Mouse (Mus musculus) right cerebral cortex, postnatal 4 days (tissue): Measurements from ENCODE around the gene Nos3.
A peak's percentile ranks its signal among the peaks of the same experiment; 100 is the strongest.

Source experiments
- DNase-seq: peaks from one replicate; pipeline ENCODE4 v3.0.0-alpha.2; 2022

Nos3 gene

GRCm38 (mm10) chr5:24364508-24364907 is at the start of gene Nos3:
Gene Nos3 (plus strand): TSS chr5:24364810.
- DNase-seq, result no peak

DNA sequence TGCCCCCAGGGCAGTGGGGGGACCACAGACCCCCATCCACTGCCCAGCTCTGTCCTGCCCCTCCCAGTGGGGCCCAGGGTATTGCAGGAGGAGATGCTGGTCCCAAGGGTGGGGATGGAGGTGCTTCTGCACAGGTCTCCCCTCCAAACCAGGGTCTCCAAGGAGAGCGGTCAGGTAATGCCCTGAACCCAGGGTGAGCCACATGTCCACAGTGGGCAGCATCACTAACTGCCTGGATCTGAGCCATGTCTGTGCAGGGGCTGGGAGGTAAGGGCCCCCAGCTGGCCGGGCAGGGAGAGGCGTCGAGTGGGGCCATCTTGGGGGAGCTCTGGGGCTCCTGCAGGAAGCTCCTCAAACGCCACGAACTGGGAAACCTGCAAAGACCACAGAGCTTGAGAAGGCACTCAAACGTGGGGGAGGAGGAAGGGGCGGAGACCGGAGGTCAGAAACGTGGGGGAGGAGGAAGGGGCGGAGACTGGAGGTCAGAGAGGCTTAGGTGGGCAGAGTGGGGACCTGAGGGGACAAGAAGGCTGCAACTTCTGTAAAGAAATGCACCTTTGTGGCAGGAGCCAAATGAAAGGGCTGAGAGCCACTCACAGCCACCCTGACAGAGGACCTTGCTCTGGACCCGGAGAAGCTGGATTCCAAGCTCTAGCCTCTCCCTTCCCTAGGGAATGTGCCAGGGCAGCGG is 44.7 kb upstream of the Nos3 start:
- DNase-seq, result no peak

- no peak for DNase-seq
These were observed 44.2 kb upstream of the Nos3 start for GRCm38 (mm10) chr5:24320467-24320813.

- DNase-seq, result no peak
These were observed 43.7 kb upstream of the Nos3 start for GRCm38 (mm10) chr5:24320894-24321293.

DNA sequence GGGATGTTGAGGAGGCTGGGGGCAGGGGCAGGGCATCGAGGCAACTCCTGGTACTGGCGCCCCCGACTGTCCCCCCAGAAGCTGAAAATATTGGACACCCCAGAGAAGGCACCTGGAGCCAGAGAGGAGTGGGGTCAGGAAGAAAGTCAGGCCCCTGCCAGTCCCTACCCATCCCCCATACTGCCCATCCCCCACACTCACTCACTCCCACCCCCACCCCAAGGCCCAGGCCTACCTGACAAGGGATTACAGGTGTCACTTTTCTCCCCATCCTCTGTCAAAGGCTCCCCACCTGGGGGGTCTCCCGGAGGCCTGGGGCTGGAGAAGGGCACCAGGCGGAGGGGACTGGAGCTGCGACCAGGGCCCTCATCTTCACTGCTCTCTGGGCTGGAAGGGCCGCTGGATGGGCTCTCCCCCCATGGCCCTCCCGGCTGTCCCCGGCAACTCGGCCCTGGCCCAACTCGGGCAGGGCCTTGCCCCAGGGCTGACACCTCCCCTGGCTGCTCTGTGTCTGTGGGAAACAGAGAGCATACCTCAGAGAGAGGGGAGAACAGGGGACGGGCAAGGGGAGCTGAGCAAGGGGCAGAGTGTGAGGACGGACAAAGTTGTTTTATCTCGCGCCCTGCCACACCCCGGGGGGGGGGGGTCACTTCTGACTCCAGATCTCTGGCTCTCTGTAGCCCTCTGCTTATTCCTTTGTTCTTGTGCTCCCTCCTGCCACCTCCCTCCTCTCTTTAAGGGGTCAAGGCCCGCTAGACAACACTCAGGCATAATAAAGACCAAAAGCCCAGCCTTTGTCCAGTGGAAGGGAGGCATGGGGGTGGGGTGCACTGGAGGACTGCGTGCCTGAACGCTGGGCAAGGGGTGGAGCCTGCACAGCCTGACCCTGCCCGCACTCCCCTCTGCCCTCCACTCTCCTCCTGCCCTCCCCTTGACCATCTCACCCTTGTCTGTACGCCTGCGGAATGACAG is 42.6 kb upstream of the Nos3 start:
- no peak for DNase-seq

DNA sequence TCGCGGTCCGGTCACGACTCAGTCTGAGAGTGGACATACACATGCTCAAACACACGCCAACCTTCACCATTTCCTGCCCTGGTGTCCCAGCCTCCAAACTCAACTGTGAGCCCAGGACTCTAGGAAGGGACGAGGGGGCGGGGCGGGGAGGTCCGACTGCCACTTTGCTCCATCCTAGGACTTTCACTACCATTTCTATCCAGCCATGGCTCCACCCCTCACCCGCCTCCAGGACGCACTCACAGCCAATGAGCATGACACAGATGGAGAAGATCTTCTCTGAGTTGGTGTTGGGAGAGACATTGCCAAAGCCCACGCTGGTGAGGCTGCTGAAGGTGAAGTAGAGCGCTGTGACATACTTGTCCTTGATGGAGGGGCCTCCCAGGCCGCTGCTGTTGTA is 39.4 kb upstream of the Nos3 start:
- DNase-seq, result no peak

GRCm38 (mm10) chr5:24326166-24326841 is 38.3 kb upstream of the Nos3 start:
- no peak for DNase-seq

DNA sequence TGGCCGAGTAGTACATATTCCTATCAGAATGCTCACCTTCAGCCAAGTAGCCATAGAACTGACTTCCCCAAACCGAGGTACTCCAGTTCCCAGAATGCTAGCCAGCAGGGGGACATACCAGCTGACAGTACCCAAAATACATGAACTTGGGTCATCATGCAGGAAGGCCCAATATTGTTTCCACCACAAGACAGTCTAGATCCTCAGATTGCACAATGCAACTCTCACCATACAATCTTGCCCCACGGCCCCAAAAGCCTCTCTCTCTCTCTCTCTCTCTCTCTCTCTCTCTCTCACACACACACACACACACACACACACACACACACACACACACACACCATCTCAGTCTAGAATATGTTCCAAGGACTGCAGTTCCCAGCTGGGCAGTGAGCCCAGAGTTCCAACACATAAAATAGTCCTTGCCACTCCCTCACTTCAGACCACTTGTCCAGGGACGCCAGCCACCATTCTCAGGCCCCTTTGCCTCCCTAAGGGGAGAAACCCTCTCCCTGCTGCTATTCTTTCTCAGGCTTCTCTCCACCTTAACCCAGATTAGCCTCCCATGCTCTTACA is 37.7 kb upstream of the Nos3 start:
- DNase-seq, result peak; percentile 62

DNA sequence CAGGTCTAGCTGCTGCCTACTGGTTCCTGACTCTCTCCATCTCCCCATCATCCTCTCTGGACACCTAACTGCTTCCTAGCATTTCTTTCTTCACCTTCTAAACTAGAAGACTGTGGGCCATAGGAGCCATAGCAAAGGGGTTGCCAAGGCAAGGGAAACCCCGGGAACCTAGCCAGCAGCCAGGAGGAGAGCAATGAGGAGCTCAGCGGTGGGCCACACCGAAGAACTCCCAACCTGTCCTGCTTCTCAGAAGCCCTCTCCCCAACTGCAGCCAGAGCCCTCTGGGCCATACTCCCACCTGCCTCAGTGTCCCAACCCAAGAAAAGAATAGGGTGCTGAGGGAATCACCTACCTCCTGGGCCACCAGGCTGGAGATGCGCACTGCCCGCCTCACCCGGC is 35.8 kb upstream of the Nos3 start:
- no peak for DNase-seq

DNA sequence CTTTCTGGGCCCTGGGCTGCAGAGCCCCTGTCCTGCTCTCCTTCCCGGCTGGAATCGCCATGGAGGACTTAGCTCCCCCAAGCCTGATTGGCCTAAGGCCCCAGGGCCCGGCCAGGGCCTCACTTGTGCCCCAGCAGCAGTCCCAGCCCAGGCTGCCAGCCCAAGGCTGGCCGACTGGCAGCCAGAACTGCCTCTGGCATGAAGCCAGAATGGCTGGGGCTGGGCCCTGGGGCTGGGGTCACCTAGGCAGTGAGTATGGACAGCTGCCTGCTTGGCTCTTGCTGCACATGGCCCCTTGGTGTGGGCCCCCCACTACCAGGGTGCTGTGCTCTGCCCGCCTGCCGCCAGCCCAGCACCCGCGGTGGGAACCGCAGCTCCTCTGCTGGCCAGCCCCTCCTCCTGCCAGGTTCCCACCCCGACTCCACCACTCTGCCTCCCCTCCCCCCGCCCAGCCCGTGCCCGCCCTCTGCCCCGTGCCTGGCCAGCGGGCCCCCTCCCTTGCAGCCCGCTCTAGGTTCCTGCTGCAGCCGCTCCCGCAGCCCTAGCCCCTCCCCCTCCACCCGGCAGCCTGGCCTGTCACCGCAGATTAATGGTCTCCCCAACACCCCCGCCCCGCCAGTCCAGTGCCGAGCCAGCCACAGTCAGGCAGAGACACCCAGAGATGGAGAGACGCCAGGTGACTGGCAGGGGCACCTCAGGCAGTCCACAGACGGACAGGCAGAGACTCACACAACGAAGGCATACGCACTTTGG is 35.2 kb upstream of the Nos3 start:
- DNase-seq, result peak; percentile 37

DNA sequence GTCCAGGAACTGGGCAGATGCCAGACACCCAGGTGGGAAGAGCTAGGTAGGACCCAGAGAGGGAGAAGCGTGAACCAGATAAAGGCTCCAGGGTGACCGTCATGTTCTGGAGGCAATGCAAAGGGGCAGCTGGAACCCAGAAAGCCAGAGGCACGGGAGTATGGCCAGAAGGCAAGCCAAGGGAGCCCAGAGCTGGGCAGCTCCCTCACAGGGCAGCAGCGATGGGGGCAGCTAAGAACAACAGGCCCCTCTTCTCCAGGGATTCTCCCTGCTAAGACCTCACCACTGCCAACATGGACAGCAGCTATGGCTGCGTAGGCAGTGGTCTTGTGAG is 34.7 kb upstream of the Nos3 start:
- no peak for DNase-seq

- DNase-seq, result no peak
These were observed 32.2 kb upstream of the Nos3 start for GRCm38 (mm10) chr5:24332401-24332800.

GRCm38 (mm10) chr5:24334749-24335148 is 29.9 kb upstream of the Nos3 start:
- DNase-seq, result no peak

- DNase-seq, result no peak
These were observed 28.6 kb upstream of the Nos3 start for GRCm38 (mm10) chr5:24335888-24336511.

DNA sequence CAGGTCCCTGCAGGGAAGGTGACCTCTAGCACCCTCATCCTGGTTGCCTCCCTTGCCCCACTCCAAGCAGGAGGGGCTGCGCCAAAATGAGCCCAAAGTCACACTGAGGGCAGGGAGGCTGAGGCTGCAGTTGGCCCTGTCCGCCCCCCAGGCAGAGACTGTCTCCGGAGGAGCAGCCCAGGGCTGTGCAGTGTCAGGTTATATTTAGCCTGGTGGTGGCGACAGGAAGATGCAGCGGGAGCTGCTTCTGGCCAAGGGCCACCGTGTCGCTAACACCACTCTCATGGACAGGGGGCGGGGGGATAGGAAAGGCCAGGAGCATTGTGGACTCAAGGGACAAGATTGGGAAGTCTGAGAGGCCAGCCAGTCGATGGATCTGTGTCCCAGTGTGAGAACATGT is 27.2 kb upstream of the Nos3 start:
- no peak for DNase-seq

DNA sequence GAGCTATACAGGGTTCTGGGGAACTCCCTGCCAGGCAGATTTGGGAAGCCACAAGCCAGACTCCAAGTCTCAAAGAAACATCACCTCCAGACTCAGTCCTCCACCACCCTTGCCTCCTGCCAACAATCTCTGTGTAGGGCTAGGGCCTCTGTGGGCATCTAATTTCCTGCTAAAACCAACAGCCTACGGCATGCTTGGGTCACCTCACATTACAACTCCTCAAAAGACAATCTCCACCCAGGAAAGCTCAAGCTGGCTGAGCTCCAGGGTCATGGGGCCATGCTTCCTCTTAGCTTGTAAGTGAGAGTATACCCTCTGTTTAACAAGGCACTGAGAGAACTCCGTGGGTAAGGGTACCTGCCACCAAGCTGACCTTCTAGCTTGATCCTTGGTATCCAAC is 26.8 kb upstream of the Nos3 start:
- no peak for DNase-seq

- DNase-seq, result no peak
These were observed 22.2 kb upstream of the Nos3 start for GRCm38 (mm10) chr5:24342205-24342963.

GRCm38 (mm10) chr5:24342966-24343365 is 21.6 kb upstream of the Nos3 start:
- DNase-seq, result no peak

DNA sequence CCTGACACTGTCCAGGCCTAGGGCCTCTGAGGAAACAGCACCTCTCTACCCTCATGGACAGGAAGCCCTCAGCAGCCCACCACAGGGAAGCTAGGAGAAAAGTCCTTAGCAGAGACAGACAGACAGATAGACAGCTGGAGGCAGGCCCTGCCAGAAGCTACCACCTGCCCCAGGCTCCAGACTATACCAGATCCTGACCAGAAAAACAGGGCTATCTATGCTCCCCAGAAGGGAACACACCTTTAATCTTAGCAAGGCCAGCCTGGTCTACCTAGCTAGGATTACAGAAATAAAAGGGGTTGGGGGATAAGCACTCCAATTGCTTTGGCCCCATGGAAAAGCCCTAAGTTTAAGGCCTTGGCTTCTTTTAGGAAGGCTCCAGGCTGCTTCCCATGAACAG is 21.2 kb upstream of the Nos3 start:
- no peak for DNase-seq

- DNase-seq, result no peak
These were observed 20.6 kb upstream of the Nos3 start for GRCm38 (mm10) chr5:24343977-24344436.

DNA sequence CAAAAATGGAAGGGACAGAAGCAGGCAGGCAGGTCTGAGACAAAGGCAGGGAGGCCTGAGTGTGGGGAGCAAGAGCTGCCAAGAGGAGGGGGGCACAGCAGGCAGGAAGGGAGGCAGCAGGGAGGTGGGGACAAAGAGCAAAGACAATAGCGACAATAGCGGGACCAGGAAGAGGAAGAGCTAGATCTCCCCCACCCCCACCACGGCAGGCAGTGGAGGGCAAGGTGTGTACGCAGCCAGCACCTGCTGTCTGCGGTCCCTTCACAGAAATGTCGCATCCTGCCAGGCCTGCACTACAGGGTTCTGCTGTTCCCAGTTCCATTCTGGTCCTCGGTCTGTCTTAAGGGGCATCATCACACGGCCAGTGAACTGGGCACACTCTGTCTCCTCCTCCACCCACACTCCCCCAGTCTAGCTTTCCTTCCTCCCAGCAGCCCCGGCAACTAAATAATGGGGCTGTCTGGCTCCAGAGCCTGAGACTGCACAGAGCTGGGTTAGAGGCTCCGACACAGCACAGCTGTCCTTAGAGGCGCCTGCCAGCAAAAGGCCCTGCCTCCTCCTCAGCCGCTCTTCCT is 20.0 kb upstream of the Nos3 start:
- DNase-seq, result no peak
